Mouse (Mus musculus): Measurements from ENCODE around the gene Gm7298.
"Not testable (repeated sequence)": the region's sequence is repeated elsewhere in the genome, so short reads cannot be mapped to it uniquely, and the experiment has no call there.

Gene Gm7298

GRCm38 (mm10) chr6:121732632-121733031 lies at the start of gene Gm7298:
Gm7298 (plus strand) TSS chr6:121732932.
- no peak for DNase-seq (ENCODE audit: low spot score in 2 of 2)

GRCm38 (mm10) chr6:121828034-121828433 lies 95.3 kb downstream of the Gm7298 start:
- no peak for DNase-seq (ENCODE audit: low spot score in 2 of 2)

DNA sequence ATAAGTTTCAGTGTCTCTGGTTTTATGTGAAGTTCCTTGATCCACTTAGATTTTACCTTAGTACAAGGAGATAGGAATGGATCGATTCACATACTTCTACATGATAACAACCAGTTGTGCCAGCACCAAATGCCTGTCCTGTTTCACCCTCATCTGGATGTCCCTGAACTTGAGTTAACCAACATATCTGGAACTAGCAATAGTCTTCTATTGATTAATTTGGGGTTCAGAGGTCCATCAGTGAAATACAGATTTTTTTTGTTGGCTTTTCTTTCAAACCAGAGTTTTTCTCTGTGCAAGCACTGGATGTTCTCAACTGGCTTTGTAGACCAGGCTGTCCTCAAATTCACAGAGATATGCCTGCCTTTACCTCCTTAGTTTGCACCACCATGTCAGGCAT lies 103.6 kb downstream of the Gm7298 start:
- no peak for DNase-seq (ENCODE audit: low spot score in 2 of 2)

DNA sequence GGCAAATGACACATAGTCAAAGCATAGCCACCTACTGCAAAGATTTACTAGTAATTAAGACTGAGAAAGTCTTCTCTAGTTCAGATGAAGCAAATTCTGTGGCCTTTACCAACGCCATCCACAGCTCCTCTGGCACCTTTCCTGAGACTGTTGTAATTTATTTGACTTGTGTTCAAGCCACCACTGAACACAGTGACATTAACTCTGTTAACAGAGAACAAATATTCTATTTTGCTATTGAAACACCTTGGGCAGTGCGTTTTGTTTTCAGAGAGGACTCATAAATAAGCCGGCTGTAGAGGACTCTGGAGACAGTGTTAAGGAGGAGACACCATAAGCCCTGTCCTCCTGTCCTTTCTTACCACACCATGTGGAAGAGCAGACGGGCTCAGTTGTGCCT lies 105.5 kb downstream of the Gm7298 start, which contains the start of gene Mug1:
Mug1 (plus strand) TSS at position 271 of the 400 bp plus-strand sequence.
- not testable (repeated sequence) for DNase-seq (ENCODE audit: low spot score in 2 of 2)

Data from frontal cortex, postnatal 25 days (tissue).